Mouse (Mus musculus) liver, embryonic 14.5 days (tissue): ENCODE results near the gene Ythdf2. TPM values are rescaled to one million over a fixed set of nuclear protein-coding genes. Genes with fewer than 3 reads are reported as not detected.

Source experiments
- ATAC-seq: fragments of 200-750 bp; cut with Nextera tagmentation; 2 replicates; pipeline ENCODE4 v1.8.0; 2017; ENCODE audit warnings: moderate number of reproducible peaks, mild to moderate bottlenecking, moderate library complexity; ENCODE audit not compliant: insufficient read depth
- DNase-seq, 3 experiments: peaks; one replicate each; pipeline ENCODE4 v3.0.0-alpha.2; 2012 to 2013; ENCODE audit warnings: low read depth in 3 of 3, low spot score in 3 of 3
- H3K27ac ChIP-seq: fragments of 300-500 bp; sonication (generic); 2 replicates; pipeline ENCODE4 v1.5.1; 2014; ENCODE audit warnings: moderate library complexity, mild to moderate bottlenecking, control low read depth, inconsistent platforms
- H3K27me3 ChIP-seq: fragments of 300-500 bp; sonication (generic); 2 replicates; pipeline ENCODE4 v1.6.1; 2014; ENCODE audit warnings: mild to moderate bottlenecking, low read length, moderate library complexity; ENCODE audit not compliant: control insufficient read depth, insufficient read depth
- H3K36me3 ChIP-seq: fragments of 300-500 bp; sonication (generic); replicated peaks from 2 replicates; pipeline ENCODE4 v1.6.1; 2014; ENCODE audit warnings: low read depth; ENCODE audit not compliant: control insufficient read depth, insufficient read depth
- H3K4me1 ChIP-seq, 2 experiments: fragments of 200-500 bp in 1 of 2; fragments of 300-500 bp in 1 of 2; sonication (generic) in 1 of 2; replicated peaks; 2 replicates each; pipeline ENCODE4 v1.6.1; 2012 to 2014; ENCODE audit warnings: antibody characterized with exemption in 1 of 2, inconsistent platforms in 1 of 2, low read length in 1 of 2; ENCODE audit not compliant: control insufficient read depth in 2 of 2, insufficient read depth in 2 of 2
- H3K4me2 ChIP-seq: fragments of 300-500 bp; sonication (generic); 2 replicates; pipeline ENCODE4 v1.6.1; 2014; ENCODE audit warnings: low read depth, mild to moderate bottlenecking, control low read depth, moderate library complexity
- H3K4me3 ChIP-seq, 2 experiments: fragments of 200-500 bp in 1 of 2; fragments of 300-500 bp in 1 of 2; sonication (generic) in 1 of 2; 2 replicates each; pipeline ENCODE4 v1.5.1; 2012 to 2014; ENCODE audit warnings: low read depth in 2 of 2, low read length in 2 of 2, mild to moderate bottlenecking in 2 of 2, control low read depth in 1 of 2, inconsistent platforms in 1 of 2, moderate library complexity in 1 of 2; ENCODE audit not compliant: insufficient read depth in 1 of 2
- H3K9ac ChIP-seq: fragments of 300-500 bp; sonication (generic); replicated peaks from 2 replicates; pipeline ENCODE4 v1.6.1; 2014; ENCODE audit warnings: mild to moderate bottlenecking, control low read depth, moderate library complexity
- H3K9me3 ChIP-seq: fragments of 300-500 bp; sonication (generic); 2 replicates; pipeline ENCODE4 v1.6.1; 2016; ENCODE audit warnings: low read length, mixed read lengths; ENCODE audit not compliant: control insufficient read depth
- CTCF ChIP-seq: IDR thresholded peaks from 2 replicates; pipeline ENCODE4 v1.5.1; 2016; ENCODE audit warnings: antibody characterized with exemption, low read depth, control low read depth
- EP300 ChIP-seq: IDR thresholded peaks from 2 replicates; pipeline ENCODE4 v1.6.1; 2016; ENCODE audit warnings: antibody characterized with exemption, low read depth
- WGBS: fragments of 180-500 bp; shearing (Covaris S2); extraction: QIAGEN DNeasy Blood & Tissue Kit; methylation state at CpG from one replicate; pipeline ENCODE4 v1.1.7; 2014; ENCODE audit not compliant: insufficient replicate concordance; 5-methylcytosine and 5-hydroxymethylcytosine counted together
- polyA plus RNA-seq, 2 experiments: library from polyadenylated mRNA; depleted of rRNA in 1 of 2; stranded (reverse) in 1 of 2; unstranded in 1 of 2; fragments of >200 nt; fragmentation: Nextera tagmentation in 1 of 2; extraction: Ambion mirVana in 1 of 2; gene quantifications; 2 replicates each; pipeline versions ENCODE4 v1.2.1 to v1.2.3; 2012 to 2014

The Ythdf2 gene
- polyA plus RNA-seq, 2 experiments, result 8.5 to 29.3 TPM

DNA sequence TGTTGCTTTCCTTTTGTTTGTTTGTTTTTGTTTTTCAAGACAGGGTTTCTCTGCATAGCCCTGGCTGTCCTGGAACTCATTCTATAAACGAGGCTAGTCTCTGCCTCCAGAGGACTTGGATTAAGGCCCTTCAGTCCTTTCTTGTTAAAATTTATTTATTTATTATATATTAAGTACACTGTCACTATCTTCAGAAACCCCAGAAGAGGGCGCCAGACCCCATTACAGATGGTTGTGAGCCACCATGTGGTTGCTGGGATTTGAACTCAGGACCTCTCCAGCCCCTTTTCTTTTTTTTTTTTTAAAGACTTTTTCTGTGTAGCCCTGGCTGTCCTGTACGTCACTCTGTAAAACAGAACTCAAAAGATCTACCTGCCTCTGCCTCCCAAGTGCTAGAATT lies 42.9 kb upstream of the Ythdf2 start:
- Histone ChIP-seq H3K36me3 (peaks cover 12% of the 10 kb centered on the region), H3K9me3 (no peaks in the 10 kb centered on the region), H3K4me2 (no peak overlapping the region), H3K4me1 (peaks cover 9 to 15% of the 10 kb centered on the region in 2 experiments; a peak in 3 of 4 replicates), H3K4me3 (no peak overlapping the region), H3K27me3 (no peaks in the 10 kb centered on the region), H3K9ac (no peak overlapping the region), H3K27ac (no peak overlapping the region)
- ATAC-seq, result no peak
- WGBS, result 63% methylated on average over 3 of the region's 3 CpGs
- DNase-seq, result no peak
- TF ChIP-seq CTCF, result peak; percentile 24; the same call in 1 of the 2 replicates
- TF ChIP-seq EP300, result no peak

DNA sequence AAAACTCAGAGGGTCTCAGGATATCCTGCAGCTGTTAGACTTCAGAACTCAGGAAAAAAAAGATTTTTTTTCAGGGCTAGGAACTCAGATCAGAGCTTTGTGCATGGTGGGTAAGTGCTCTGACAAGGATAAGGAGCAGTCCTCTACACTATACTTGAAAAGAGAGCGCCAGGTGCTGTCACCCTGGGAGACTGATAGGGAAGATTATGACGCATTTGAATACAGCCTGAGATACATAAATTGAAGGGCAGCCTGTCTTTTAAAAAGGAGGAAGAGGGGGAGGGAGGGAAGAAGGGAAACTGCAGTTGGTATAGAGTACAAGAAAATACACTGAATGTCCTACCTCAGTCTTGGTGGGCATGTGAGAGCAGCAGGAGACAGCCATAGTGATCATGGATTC lies 41.5 kb upstream of the Ythdf2 start:
- no peak overlapping the region for H3K4me2 ChIP-seq
- H3K36me3 ChIP-seq, result peaks cover 20% of the 10 kb centered on the region
- 0 out of 2 replicates have a peak, but pooled peaks have one; percentile 23 for ATAC-seq
- 22% methylated on average over 2 of the region's 2 CpGs for WGBS
- no peak overlapping the region for H3K27ac ChIP-seq
- no peak for DNase-seq
- H3K9ac ChIP-seq, result no peak overlapping the region
- no peak for TF ChIP-seq EP300
- no peak for TF ChIP-seq CTCF
- H3K4me3 ChIP-seq, result no peak overlapping the region
- H3K4me1 ChIP-seq, result peaks cover 0 to 4% of the 10 kb centered on the region in 2 experiments; a peak in 2 of 4 replicates
- no peaks in the 10 kb centered on the region for H3K27me3 ChIP-seq
- no peaks in the 10 kb centered on the region for H3K9me3 ChIP-seq

DNA sequence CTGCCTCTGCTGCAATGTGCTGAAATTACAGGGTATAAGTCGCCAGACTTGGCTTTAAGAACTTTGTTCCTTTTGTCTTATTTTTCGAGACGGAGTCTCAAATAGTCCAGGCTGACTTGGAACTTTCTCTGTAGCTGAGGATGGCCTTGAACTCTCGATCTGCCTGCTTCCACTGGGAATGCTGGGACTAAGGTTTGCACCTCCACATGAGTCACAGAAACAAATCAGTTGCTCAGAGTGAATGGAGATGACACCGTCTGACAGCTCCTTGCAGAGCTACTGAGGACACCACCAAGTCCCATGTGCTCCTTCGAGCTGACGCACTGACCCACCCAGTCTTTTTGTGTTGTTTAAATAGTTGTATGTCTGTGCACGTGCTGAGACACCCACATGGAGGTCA lies 41.0 kb upstream of the Ythdf2 start:
- Histone ChIP-seq H3K9me3 (no peaks in the 10 kb centered on the region), H3K27me3 (no peaks in the 10 kb centered on the region), H3K4me2 (no peak overlapping the region), H3K9ac (no peak overlapping the region), H3K27ac (no peak overlapping the region), H3K4me3 (no peak overlapping the region), H3K4me1 (peaks cover 0 to 7% of the 10 kb centered on the region in 2 experiments; a peak in 2 of 4 replicates), H3K36me3 (peaks cover 22% of the 10 kb centered on the region)
- TF ChIP-seq CTCF, result no peak
- no peak for TF ChIP-seq EP300
- DNase-seq, result no peak
- 77% methylated on average over 8 of the region's 8 CpGs for WGBS
- no peak for ATAC-seq

DNA sequence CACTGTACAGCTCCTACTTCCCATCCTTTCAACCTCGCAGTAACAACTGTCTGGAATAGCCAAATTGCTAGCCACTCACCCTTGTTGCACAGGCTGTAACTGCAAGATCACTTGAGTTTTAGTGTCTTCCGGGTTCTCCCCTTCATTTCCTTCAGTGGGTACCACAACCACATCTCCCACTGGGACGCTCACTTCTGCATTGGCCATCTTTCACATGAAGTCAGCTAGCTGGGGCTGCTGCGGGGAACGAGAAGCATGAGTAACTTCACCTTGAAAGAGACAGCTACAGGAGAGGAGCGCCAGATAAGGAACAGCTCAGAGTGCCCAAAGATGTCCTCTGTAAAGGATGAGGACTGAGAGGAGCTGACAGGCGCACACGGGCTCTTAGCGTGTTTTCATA lies 39.5 kb upstream of the Ythdf2 start:
- DNase-seq, result no peak
- Histone ChIP-seq H3K4me2 (no peak overlapping the region), H3K27ac (no peak overlapping the region), H3K9me3 (no peaks in the 10 kb centered on the region), H3K4me1 (peaks cover 0 to 11% of the 10 kb centered on the region in 2 experiments; a peak in 2 of 4 replicates), H3K4me3 (no peak overlapping the region), H3K9ac (no peak overlapping the region), H3K27me3 (no peaks in the 10 kb centered on the region), H3K36me3 (peaks cover 30% of the 10 kb centered on the region)
- WGBS, result 74% methylated on average over 9 of the region's 9 CpGs
- TF ChIP-seq EP300 (no peak), CTCF (no peak)
- ATAC-seq, result no peak

DNA sequence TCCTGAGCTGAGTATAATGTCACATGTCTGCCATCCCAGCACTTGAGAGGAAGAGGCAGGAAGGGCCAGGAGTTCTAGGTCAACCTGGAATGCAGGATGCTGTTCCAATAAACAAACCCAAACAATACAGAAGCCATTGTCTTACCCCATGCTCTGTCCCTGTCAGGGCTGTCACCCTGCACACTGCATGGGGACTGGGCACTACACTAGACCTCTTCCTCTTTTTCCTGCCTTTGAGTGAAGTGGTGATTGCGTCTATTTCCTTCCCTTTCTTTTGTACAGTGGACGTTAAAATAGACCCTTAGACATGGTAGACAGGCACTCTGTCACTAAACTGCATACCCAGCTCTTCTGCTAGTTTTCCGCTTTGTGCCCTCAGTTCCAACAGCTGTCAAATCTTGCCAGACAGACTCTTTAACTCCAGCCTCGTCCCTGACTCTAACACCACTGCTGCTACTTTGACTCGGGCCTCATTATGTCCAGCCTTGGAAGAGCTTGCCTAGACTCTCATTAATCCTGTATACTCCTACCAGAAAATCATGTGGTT lies 35.4 kb upstream of the Ythdf2 start:
- no peak for TF ChIP-seq EP300
- no peak for TF ChIP-seq CTCF
- WGBS, result 49% methylated on average over 5 of the region's 5 CpGs
- Histone ChIP-seq H3K27me3 (no peaks in the 10 kb centered on the region), H3K9ac (no peak overlapping the region), H3K4me3 (no peak overlapping the region), H3K36me3 (peaks cover 45% of the 10 kb centered on the region), H3K4me1 (peaks cover 3 to 8% of the 10 kb centered on the region in 2 experiments; a peak in 2 of 4 replicates), H3K27ac (no peak overlapping the region), H3K4me2 (no peak overlapping the region), H3K9me3 (no peaks in the 10 kb centered on the region)
- DNase-seq (no peak), ATAC-seq (peak; percentile 52)
